Mouse (Mus musculus) forelimb bud, embryonic 11.5 days (tissue): Measurements from ENCODE around the gene Gcgr.
"Not testable (repeated sequence)": the region's sequence is repeated elsewhere in the genome, so short reads cannot be mapped to it uniquely, and the experiment has no call there.

Source experiments
- DNase-seq: peaks from one replicate; pipeline ENCODE4 v3.0.0-alpha.2; 2012; ENCODE audit warnings: low read depth, low spot score

Gcgr gene

DNA sequence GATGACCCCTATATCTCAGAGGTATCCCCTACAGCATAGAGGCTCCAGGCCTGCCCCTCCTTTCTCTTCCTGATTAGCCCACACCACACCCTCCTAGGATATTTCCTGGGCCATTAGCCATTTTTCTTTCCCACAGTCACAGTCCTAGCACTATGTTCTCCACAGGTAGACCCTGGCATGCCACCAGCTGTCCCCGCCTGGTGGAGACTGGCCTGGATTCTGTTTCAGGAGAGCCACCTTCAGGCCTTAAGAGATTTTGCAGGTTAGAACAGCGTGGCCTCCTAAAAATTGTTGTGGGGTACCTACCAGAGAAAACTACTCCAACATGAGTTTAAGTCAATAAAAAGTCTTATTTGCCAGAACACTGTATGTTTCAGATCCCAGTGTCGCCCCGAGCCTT, 23.6 kb upstream of the Gcgr start:
- no peak for DNase-seq

DNA sequence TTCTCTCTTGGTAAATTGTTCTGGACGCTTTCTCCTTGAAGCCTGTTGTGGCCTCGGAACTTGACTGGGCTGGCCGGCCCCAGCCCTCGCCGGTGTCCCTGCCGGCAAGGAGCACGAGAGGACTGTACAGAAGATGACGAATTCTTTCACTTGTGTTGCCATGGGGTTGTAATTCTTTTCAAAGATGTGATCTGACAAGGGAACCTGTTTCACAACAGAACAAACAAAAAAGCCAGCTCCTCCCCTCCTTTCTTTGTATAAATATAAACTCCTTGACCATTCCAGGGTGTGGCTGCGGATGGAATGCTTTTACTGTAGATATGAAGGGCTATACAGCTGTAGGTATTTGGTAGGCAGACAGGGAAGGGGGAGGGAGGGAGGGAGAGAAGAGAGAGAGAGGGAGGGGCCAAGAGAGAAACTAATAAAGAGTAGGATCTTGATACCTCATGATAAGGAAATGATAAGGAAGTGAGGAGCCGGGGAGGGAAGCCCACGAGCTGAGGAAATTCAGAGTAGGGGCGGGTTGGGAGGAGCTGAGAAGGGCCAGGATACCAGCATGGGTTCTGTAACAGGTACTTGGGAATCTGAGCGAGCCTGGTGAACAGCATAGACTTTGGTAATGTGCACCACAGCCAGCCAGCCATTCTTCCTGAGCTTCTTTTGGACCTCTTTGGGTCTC, 22.7 kb upstream of the Gcgr start:
- DNase-seq, result no peak

DNA sequence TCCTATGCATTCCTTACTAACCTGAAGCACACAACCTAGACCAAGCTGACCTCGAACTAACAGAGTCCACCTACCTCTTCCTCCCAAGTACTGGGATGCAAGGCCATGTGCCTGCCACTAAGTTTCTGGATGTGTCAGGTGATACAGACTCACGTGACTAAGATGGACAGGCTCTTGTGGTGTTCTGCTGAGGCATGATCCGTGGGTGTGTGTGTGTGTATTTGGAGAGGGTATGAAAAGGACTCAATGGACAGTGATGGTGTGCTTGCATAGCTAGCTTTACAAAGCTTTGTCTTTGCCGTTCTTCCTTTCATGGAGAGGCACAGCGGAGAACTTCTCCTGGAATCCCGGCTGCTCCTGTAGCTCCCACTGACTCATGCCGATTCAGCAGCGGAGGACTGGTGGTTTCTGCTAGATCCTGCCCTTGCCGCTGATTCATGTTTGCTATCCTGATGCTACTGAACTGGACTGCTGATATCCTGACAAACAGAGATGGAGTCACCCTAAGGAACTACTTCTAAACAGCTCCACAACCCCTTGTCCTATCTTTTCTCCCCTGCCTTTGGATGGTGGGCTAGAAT, 22.1 kb upstream of the Gcgr start:
- DNase-seq, result no peak

DNA sequence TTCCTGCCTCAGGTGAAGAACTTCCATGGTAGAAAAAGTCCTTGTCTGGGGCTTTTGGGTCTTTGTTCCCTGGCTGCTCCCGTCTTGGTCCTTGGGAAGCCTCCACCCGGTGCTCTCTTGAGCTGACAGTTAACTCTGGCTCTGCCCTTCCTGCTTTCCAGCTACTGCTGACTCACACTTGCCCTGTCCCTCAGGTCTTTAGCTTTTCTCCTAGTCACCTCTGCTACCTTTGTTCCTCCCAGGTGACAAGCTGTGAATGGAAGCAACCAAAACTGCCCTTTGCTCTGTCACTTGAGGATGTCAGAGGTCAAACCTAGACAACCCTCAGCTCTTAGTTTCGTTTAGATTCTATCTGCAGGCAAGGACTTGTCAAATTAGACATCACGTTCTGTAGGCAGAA, 20.6 kb upstream of the Gcgr start:
- no peak for DNase-seq

DNA sequence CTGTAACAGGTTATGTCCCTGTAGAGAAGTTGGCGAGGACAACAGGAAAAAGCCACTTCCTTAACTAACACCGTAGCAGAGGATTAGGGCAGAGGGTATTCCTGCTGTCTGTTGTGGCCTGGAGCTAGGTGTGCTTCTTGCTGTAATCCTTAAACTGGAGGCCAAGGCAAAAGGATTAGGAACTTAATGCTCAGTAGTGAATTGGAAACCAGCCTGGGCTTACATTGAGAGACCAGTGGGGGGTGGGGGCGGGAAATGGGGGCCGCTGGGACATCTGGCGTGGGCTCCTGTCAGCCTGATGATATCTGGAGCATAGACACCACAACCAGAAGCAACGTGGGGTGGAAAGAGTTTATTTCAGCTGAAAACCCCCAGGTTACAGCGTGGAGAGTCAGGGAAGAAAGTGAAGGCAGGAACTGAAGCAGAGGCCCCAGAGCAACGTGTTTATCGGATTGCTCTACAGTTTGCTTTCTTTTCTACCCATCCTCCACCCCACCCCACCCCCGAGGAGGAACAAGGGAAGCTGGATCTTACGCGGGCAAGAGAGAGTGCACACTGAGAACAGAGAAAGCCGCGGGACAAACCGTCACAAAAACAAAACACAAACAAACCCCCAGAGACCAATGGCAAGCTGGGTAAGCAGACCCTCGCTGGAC, 20.0 kb upstream of the Gcgr start:
- DNase-seq, result no peak

DNA sequence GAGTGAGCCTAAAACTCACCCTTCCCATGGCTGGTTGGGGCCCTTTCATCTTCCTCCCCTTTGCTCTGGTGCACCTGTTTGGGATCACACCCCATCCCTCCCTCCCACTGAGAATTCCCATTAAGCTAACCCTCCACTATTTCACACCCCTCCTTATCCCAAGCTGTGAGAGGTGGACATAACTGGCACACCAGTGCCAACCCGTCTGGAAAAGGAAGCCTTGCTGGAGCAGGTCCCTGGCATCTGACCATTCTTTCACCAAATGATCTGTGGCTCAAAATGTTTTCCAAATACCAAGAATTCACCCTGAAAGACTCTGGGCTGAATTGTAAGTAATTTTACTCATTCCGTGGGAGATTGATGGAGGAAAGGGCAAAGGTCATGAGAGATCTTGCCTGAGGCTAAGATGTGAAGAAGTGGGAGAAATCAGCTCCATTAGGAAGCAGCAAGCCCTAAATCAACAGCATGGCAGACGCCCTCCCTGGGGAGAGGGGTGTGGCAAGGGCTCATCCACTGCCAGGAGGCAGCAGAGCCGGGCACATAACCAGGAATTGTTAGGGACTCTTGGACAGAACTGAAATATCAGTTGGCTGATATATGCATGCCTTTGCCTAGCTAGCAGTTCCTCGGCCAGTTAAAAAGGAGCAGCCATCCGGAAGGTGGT, 17.6 kb upstream of the Gcgr start:
- DNase-seq, result no peak

DNA sequence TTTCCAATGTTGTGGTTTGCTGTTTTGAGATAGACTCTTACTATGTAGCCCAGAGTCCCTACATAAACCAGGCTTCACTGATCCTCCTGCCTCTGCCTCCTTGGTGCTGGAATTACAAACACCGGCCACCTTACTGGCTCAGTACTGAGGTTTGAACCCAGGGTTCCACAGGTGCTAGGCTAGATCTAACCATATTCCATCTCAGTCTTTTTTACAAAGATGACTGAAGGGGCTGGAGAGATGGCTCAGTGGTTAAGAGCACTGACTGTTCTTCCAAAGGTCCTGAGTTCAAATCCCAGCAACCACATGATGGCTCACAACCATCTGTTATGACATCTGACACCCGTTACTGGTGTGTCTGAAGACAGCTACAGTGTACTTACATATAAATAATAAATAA, 16.2 kb upstream of the Gcgr start:
- not testable (repeated sequence) for DNase-seq

DNA sequence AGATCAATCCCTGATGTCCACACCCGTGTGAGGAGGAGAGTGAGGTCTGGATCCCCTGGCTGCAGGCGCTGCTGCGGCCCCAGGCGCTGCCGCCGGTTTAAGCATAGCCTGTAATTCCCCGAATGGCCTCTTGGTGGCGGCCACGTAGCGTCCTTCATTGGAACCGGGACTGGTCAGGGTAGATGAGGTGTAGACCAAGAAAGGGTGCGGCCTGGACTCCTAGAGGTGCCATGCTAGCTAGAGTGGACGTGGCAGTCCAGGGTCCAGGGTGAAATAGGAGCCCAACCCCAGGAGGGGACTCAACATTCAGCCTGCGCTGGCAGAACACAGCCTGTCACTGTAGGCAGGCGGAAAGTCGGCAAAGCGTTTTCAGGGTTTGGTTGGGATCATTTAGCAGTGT, 14.9 kb upstream of the Gcgr start:
- DNase-seq, result peak; percentile 84

DNA sequence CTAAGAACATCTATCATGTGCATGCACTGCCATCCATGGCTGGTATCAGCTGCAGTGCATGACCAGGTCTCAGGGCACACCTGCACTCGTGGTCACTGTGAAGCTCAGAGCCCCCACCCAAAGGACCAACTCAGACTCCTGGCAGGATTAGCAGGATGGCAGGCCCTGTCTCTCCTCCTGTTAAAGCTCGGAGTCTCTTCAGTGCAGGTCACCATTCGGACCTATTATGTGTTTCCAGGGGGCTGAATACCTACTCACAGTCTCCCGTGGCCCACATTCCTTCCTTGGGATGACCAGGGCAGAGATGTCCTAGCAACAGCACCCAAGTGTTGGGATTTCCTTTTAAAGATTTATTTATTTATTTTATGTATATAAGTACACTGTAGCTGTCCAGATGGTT, 13.4 kb upstream of the Gcgr start:
- DNase-seq, result no peak

DNA sequence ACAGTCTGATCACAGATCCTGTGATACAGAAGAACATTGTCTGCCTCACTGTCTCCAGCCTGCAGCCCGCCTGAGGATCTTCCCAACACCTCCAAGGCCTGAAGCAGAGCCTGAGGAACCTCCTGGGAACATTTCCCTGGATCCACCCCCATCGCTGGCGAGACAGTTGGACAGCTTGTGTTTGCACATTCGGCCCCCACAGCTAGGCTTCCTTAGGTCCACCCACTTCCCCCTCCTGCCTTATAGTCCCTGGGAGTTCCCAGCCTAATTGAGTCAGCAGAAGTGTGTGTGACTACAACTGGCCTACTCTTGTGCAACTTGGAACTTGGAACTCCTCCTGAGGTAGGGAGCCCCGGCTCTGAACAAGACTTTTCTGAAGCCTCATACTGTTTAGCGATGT, 12.5 kb upstream of the Gcgr start:
- no peak for DNase-seq

DNA sequence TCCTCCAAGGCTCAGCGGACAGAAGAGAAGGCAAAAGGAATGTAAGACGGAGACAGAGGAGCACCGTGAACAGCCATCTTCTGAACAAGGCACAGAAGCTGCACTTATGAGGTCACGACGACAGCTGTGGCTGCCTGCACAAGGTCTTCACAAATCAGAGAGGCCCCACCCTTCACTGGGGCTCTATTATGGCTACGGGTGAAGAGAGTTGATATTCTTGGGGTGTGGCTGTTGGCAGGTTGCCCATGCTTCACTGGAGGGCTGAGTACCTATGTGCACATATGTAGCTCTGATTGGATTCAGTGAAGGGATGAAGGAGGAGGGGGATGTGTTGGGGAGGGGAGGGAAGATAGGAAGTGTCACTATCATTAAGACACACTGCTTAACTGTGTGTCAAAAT, 11.9 kb upstream of the Gcgr start:
- no peak for DNase-seq

DNA sequence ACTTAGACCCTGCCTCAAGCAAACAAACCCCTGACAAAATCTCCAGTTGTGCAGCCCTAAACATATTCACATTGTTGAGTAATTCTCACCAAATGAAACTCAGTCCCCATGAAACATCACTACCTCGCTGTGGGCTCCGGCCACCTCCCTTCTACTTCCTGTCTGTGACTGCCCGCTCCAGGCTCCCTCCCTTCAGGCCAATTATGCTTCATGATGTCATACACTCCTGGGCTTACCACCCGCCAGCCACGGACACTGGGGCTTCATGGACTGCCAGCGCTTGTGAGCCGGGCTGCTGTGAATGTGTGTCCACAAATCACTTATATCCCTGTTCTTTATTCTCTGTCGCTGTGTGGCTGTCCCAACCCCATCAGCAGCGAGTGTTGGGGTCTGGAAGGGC, 10.8 kb upstream of the Gcgr start:
- DNase-seq, result no peak

DNA sequence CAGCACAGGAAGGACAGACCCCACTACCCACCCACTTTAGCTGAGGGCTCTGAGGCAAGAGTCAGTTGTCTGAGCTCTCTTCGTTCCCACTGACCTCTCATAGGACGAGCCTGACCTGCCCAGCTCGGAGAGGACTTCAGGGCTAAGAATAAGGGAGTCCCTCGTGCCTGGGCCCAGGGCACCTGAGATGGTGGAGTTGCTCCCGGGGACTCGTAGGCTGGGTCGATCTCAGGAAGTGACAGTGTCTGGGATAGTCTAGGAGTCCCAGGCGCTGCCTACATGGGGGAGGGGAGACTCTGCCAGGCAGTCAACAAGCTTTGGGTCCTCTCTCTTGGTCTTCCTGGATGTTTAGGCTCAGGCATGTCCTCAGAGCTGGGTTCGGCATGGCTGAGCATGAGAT, 10.0 kb upstream of the Gcgr start:
- no peak for DNase-seq

DNA sequence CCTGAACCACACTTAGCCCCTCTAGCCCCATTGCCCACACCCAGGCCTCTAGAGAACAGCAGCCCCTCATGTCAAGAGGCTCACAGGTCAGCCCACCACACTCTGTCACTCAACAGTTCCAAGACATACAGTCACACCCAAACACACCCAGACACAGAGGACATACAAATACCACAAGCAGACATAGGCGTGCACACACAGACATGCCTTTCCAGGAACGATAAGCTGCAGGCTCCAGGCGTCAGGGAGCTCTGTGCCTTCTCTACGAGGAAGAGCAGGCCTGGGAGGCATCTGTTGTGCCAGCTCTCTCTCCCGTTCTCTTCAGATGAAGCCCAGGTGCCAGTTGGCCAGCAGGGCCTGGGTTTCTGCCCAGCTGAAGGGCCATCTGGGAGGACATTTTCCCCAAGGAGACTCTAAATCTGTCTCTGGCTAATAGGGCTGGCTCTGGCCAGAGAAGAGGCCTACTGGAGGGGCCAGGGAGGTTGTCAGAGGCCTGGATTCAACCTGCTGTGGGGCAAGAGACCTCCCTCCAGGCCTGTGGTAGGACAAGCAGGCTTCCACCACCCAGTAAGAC, 9.4 kb upstream of the Gcgr start:
- DNase-seq, result no peak

DNA sequence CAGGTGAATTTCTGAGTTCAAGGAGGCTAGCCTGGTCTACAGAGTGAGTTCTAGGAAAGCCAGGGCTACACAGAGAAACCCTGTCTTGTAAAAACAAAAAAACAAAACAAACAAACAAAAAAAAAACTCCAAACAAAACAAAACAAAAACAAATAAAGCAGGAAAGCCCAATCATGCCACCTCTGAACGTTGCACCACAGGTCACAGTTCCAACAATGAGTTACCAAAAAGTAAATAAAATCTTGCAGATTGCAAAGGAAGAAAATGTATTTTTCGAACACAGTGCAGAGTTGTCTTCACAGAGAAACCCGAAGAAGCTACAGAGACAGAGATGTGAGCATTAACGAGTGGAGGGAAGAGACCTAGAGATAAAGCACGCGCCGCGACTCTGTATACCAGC, 7.9 kb upstream of the Gcgr start:
- DNase-seq, result no peak

DNA sequence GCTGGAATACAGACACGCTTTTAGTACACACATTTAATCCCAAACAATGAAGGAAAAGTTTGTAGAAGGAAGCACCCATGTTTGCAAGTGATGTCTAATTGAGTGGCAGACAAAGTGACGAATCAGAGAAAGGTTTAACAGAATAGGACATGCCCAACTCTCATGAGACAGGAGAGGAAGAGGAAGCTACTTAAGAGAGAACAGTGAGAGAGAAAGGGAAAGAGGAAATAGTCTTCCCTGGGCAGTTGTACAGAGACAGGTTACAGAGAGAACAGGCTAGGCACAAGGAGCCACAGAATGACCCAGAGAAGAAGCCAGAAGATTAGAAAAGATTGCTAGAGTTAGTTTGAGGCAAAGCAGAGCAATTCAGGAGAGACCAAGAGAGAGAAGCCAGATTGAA, 4.5 kb upstream of the Gcgr start:
- no peak for DNase-seq

DNA sequence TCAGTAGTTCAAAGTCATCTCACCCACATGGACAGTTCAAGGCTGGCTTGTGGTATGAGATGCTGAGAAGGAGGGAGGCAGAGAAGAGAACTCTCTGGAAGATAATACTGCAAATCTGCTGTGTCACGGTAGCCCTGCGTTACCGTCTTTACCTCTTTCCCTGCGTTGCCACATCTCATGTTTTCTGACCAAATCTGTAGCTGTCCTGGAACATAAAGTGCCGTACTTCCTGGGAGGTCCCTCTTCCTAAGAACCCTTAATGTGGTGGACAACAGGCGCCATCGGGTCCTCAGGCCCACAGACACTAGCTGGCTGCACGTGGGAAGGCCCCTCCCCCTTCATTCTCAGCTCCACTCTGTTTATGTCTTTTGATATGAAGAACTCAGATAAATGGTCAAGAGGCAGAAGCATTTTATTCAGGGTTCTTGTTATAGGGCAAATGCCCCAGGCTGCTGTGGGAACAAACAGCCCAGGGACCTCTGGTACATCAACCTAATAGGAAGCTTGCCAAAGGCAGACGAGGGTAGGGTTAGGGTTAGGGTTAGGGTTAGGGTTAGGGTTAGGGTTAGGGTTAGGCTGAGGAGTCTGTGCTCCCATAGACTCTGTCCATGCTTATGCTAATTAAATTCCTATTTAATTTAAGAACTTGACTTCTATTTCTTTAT, 2.7 kb upstream of the Gcgr start:
- no peak for DNase-seq

DNA sequence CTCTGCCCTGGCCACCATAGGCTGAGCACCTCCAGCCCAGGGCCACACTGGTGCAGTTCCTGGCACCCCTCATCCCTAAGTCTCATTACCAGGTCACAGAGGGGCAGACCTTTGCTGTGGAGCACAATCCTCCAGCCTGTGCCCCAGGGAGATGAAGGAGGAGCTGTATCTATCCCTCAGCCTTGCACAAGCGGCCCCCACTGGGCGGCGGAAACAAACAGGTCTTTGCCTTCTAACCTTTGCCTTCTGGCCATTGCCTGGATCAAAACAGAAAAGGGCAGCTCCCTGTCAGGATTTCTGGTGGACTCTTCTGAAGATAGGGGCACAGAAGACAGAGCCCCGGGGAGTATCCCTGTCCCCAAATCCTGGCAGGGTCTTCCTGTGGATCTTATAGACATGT, 1.6 kb upstream of the Gcgr start:
- no peak for DNase-seq

DNA sequence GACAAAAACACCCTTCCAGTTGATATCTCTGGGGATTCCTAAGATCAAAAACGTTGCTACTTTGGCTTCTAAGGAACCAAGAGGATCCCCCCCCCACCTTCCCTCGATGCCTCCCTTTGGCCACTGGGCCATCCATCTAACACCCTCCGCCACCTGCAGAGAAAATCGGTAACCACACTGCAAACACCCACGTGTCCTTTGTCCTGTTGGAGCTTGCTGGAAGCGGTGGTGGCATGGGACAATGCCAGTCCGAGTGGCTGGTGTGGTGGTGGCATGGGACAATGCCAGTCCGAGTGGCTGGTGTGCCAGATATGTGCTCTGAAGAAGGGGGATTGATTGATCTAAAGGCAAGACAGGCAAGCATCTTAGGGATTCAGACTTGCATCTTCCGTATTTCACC, 1.1 kb downstream of the Gcgr start:
- DNase-seq, result no peak

DNA sequence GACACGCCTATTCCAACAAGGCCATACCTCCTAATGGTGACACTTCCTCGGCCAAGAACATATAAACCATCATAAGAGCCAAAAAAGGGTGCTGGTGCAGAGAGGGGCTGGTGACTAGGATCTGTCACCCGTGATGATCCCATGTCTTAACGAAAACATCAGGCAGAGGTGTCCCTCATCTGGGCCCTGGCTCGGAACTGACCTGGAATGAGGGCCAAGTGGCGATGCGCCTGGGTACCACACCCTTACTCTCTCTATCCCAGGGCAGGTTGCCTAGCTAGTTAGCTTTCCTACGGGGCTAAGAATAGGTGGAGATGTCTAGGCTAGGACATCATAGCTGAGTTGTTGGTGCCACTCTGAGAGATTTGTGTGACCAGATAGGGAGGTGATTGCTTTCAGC, 3.6 kb downstream of the Gcgr start:
- no peak for DNase-seq

DNA sequence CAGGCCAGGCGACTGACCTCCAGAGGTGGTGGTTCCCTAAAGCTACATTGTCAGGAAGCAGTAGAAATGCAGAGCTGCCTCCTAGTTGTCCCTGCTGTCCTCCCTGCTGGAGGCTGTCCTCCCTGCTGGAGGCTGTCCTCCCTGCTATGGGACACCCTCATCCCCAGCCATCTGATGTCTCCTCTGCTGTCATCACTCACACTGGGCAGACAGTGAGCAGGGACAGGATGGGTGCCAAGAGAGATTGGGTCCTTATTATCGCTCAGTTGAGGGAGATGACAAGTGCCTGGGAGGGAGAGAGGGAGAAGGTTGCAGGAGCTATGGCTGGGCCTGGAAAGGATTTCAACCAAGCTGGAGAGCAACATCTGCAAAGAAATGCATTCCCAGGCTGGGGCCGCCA, 4.6 kb downstream of the Gcgr start:
- DNase-seq, result no peak

DNA sequence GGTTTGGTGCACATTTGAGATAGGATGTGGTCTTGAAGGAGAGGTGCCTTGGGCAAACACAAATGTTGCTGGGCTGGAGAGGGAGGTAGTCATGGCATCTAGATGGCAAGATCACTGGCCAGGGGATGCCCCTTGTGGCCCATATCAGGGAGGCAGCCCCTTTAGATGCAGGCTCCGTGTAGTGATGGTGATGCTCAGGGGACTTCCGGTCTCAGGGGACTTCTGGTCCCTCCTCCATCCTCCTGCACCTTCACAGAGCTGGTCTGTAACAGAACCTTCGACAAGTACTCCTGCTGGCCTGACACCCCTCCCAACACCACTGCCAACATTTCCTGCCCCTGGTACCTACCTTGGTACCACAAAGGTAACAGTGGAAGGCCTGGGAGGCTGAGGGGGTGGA, 5.3 kb downstream of the Gcgr start:
- no peak for DNase-seq
